Mouse (Mus musculus) T-helper 17 cell (primary cell): ENCODE data around the gene Sphk2.

Experiments
- in situ Hi-C, 2 experiments: fragments of 300-600 bp; cut with MboI, MseI; formaldehyde crosslinking; loops; 1 replicate in 1 of 2; 2 replicates in 1 of 2; pipeline ENCODE4 v1.15.1; 2025; ENCODE audit warnings: high pct_unique_total_duplicates in 2 of 2

Gene Sphk2

GRCm38 (mm10) chr7:45711316-45712021 is 6.3 kb downstream of the Sphk2 start:
- in situ Hi-C loops: no loop called here

GRCm38 (mm10) chr7:45710477-45711191 is 7.2 kb downstream of the Sphk2 start:
- in situ Hi-C loops: no loop called here

GRCm38 (mm10) chr7:45709677-45710355 is 8.0 kb downstream of the Sphk2 start:
- in situ Hi-C loops: no loop called here

- in situ Hi-C loops: no loop called here
These were observed 8.8 kb downstream of the Sphk2 start for GRCm38 (mm10) chr7:45709036-45709435.

- in situ Hi-C loops: no loop called here
These were observed 9.5 kb downstream of the Sphk2 start for GRCm38 (mm10) chr7:45708221-45708761.

- in situ Hi-C loops: no loop called here
These were observed 10.3 kb downstream of the Sphk2 start for GRCm38 (mm10) chr7:45707375-45707967.

- in situ Hi-C loops: no loop called here
These were observed 11.0 kb downstream of the Sphk2 start for GRCm38 (mm10) chr7:45706721-45707241.

GRCm38 (mm10) chr7:45705873-45706281 is 11.9 kb downstream of the Sphk2 start:
- in situ Hi-C loops: no loop called here

- in situ Hi-C loops: no loop called here
These were observed 12.3 kb downstream of the Sphk2 start for GRCm38 (mm10) chr7:45705443-45705864.

GRCm38 (mm10) chr7:45704730-45705442 is 12.9 kb downstream of the Sphk2 start, which contains the start of gene Dbp:
TSS of gene Dbp (plus strand) at chr7:45705088.
- in situ Hi-C loops: no loop called here

GRCm38 (mm10) chr7:45704046-45704559 is 13.7 kb downstream of the Sphk2 start:
- in situ Hi-C loops: no loop called here

- in situ Hi-C loops: no loop called here
These were observed 14.2 kb downstream of the Sphk2 start for GRCm38 (mm10) chr7:45703521-45704033.

GRCm38 (mm10) chr7:45702809-45703520 is 14.8 kb downstream of the Sphk2 start:
- in situ Hi-C loops: no loop called here

- in situ Hi-C loops: no loop called here
These were observed 15.5 kb downstream of the Sphk2 start for GRCm38 (mm10) chr7:45702316-45702715.

GRCm38 (mm10) chr7:45701607-45702006 is 16.2 kb downstream of the Sphk2 start:
- in situ Hi-C loops: no loop called here

GRCm38 (mm10) chr7:45701072-45701471 is 16.7 kb downstream of the Sphk2 start:
- in situ Hi-C loops: no loop called here

GRCm38 (mm10) chr7:45700301-45701015 is 17.3 kb downstream of the Sphk2 start:
- in situ Hi-C loops: no loop called here

- in situ Hi-C loops: no loop called here
These were observed 18.2 kb downstream of the Sphk2 start, which contains the start of gene Car11 for GRCm38 (mm10) chr7:45699523-45700141. TSS of gene Car11 (plus strand) at chr7:45699843.
